Mouse (Mus musculus): ENCODE results near the gene Ltf.

- TF ChIP-seq CTCF (IDR thresholded peaks at IDR 0.05; ENCODE audit: insufficient read depth, low read length), result no peak
- TF ChIP-seq POLR2A (IDR thresholded peaks at IDR 0.05; ENCODE audit: borderline replicate concordance, extremely low read depth, low read depth, low read length), result no peak
Observed at GRCm38 (mm10) chr9:111062840-111063239, 43.8 kb downstream of the Ltf start.

Data from lung, adult 2 months (tissue).